Mouse (Mus musculus): ENCODE data around the gene Sclt1.

GRCm38 (mm10) chr3:41614230-41614985 lies 127.9 kb downstream of the Sclt1 start:
- no peak for TF ChIP-seq POLR2A (IDR thresholded peaks at IDR 0.05; ENCODE audit: low read depth, low read length)
- no peak for TF ChIP-seq CTCF (conservative IDR thresholded peaks at IDR 0.05; ENCODE audit: insufficient read depth, insufficient read length, low read depth, low read length)

All from kidney, adult 2 months (tissue).